Mouse (Mus musculus) adrenal gland, postnatal 0 days (tissue): ENCODE data around the gene Cd96. TPM values are rescaled to one million over a fixed set of nuclear protein-coding genes. Genes with fewer than 3 reads are reported as not detected.

ENCODE experiments used
- polyA plus RNA-seq: library from polyadenylated mRNA; unstranded; fragments of >200 nt; fragmentation: Nextera tagmentation; extraction: Ambion mirVana; gene quantifications from 2 replicates; pipeline ENCODE4 v1.2.1, GENCODE M21; 2015

The Cd96 gene
- 0.08 and 0.13 TPM in 2 replicates for polyA plus RNA-seq

DNA sequence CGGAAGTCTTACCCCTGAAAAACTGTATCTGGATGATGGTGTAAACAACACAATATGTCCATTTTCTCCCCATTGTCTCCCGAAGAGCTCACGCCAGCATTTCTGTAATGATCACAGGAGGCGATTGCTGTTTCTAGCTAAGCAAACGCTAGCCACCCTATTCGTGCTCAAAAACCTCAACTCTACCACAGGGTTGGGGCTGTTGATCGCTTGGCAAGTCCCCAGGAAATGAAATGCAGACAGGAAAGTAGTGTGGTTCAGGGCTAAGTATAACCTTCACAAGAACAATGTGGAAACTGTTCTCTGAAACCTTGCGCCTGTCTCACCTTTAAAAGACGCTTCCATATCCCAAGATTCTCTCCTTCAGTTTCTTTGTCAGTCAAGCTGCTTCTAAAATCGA lies at the start of gene Cd96:
TSS of gene Cd96 (minus strand) at position 232 of the 400 bp plus-strand sequence.

GRCm38 (mm10) chr16:46154832-46155231 lies 34.8 kb upstream of the Cd96 start, which contains the start of gene Gm4737:
Gene Gm4737, minus strand, starts transcription at chr16:46155077.

DNA sequence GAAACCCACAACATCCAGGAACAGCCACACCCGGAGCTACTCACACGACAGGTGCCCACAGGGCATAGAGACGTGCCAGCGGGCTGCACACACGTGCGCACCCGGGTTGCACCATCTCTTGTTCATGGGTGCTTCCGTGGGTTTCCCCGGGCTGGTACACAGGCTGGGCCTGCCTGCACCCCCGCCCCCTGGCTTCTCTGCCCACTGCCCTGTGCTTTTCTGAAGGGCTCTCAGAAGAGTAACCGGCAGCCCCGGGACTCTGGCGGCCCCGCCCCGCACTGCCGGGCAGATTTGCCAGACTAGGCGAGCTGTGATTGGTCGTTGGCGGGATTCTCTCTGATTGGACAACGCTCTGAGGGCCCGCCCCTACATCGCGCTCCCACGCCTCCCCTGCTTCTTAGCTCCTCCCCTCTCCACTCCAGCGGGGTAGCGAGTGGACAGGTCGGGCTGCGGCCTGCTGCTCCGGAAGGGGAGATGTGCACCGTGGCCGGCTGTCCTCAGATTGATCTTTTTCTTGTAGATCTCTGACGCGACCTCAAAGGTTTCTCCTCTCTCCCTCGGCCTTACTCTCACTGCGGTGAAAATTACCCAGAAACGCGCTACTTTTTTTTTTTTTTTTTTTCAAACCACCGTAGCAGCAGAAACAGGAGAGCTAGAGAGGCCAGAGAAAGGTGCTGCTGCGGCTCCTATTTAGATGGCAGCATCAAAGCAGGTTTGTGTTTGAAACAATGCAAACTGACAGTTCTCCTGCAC lies 109.7 kb downstream of the Cd96 start, which contains the start of gene Plcxd2:
TSS of gene Plcxd2 (minus strand) at position 66 of the 753 bp plus-strand sequence.

Other genes starting within 250 kb of the Cd96 start
- gene Phldb2, start 166.7 kb downstream of the Cd96 start, polyA plus RNA-seq, result 19.5 and 32.4 TPM in 2 replicates
- gene Plcxd2, start 110.0 kb downstream of the Cd96 start, polyA plus RNA-seq, result 0.50 and 1.1 TPM in 2 replicates
- 2.4 and 5.8 TPM in 2 replicates for gene Gm4737, start 34.8 kb upstream of the Cd96 start, polyA plus RNA-seq